Mouse (Mus musculus) heart, postnatal 0 days (tissue): Measurements from ENCODE around the gene Minos1.

Source experiments
- CTCF ChIP-seq: IDR thresholded peaks from 2 replicates; pipeline ENCODE4 v1.5.1; 2016; ENCODE audit warnings: antibody characterized with exemption, control low read depth, low read depth
- EP300 ChIP-seq: IDR thresholded peaks from 2 replicates; pipeline ENCODE4 v1.6.1; 2016; ENCODE audit warnings: antibody characterized with exemption, low read depth

DNA sequence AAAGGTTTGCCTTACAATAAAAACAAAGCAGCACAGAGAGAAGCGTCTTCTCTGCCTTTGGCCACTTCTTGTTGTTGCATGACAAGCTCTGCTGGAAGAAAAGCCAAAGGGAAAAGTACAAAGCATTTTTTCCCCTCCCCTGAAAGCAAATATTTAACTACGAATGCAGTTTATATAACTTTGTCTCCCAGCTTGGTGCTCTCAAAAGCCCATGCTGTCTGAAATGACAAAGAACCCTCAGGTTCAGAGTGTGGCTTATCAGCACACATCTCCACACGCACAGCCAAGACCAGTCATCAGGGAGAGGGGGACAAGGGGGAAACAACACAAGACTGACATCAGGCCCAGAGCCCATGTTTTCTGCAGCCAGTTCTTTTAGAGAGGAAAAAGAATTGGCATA, 19.5 kb downstream of the Minos1 start:
- TF ChIP-seq CTCF (no peak), EP300 (no peak)
